Mouse (Mus musculus) layer of hippocampus, postnatal 25 days (tissue): ENCODE data around the gene Apopt1. TPM values are rescaled to one million over a fixed set of nuclear protein-coding genes. Genes with fewer than 3 reads are reported as not detected.
"Not testable (repeated sequence)": the region's sequence is repeated elsewhere in the genome, so short reads cannot be mapped to it uniquely, and the experiment has no call there.

Source experiments
- DNase-seq, 2 experiments: peaks; one replicate each; pipeline ENCODE4 v3.0.0; 2022; ENCODE audit warnings: mixed read lengths in 2 of 2, low spot score in 1 of 2; ENCODE audit errors: extremely low spot score in 1 of 2
- total RNA-seq, 2 experiments: library from RNA; stranded (reverse); gene quantifications; 2 replicates each; pipeline ENCODE4 v1.2.3; 2021

The Apopt1 gene
- total RNA-seq, 2 experiments from 2014 or later, result 36.2 to 38.9 TPM

GRCm38 (mm10) chr12:111704609-111705008 lies 8.5 kb upstream of the Apopt1 start:
- no peak for DNase-seq

- DNase-seq, result no peak
These were observed 7.7 kb upstream of the Apopt1 start for GRCm38 (mm10) chr12:111705186-111705973.

- no peak for DNase-seq
These were observed 4.9 kb upstream of the Apopt1 start for GRCm38 (mm10) chr12:111708181-111708580.

GRCm38 (mm10) chr12:111710091-111710490 lies 3.0 kb upstream of the Apopt1 start:
- DNase-seq, result no peak

GRCm38 (mm10) chr12:111712476-111712875 lies 585 bp upstream of the Apopt1 start:
- no peak for DNase-seq

GRCm38 (mm10) chr12:111713880-111714279 lies 819 bp downstream of the Apopt1 start:
- not testable (repeated sequence) for DNase-seq

- DNase-seq, result no peak
These were observed 3.4 kb downstream of the Apopt1 start for GRCm38 (mm10) chr12:111716505-111716904.

- DNase-seq, result no peak
These were observed 5.6 kb downstream of the Apopt1 start for GRCm38 (mm10) chr12:111718656-111719055.

GRCm38 (mm10) chr12:111720222-111720621 lies 7.2 kb downstream of the Apopt1 start:
- DNase-seq, result no peak

- DNase-seq, result peak in 1 of 2 experiments; percentile 79
These were observed 9.6 kb downstream of the Apopt1 start for GRCm38 (mm10) chr12:111722654-111723053.

- DNase-seq, result no peak
These were observed 11.7 kb downstream of the Apopt1 start for GRCm38 (mm10) chr12:111724638-111725337.

GRCm38 (mm10) chr12:111725338-111726121 lies 12.5 kb downstream of the Apopt1 start:
- DNase-seq, result peak in 1 of 2 experiments; percentile 12

- DNase-seq, result peak; percentile 15 to 52
These were observed 13.0 kb downstream of the Apopt1 start for GRCm38 (mm10) chr12:111726122-111726463.

GRCm38 (mm10) chr12:111727956-111728355 lies 14.9 kb downstream of the Apopt1 start:
- no peak for DNase-seq

GRCm38 (mm10) chr12:111731822-111732807 lies 19.1 kb downstream of the Apopt1 start:
- peak; percentile 73 to 86 for DNase-seq

- DNase-seq, result no peak
These were observed 19.9 kb downstream of the Apopt1 start for GRCm38 (mm10) chr12:111732921-111733320.

GRCm38 (mm10) chr12:111734912-111735311 lies 21.9 kb downstream of the Apopt1 start:
- no peak for DNase-seq

- not testable (repeated sequence) for DNase-seq
These were observed 23.6 kb downstream of the Apopt1 start for GRCm38 (mm10) chr12:111736676-111737075.

GRCm38 (mm10) chr12:111737370-111737769 lies 24.3 kb downstream of the Apopt1 start:
- no peak for DNase-seq

- DNase-seq, result peak in 1 of 2 experiments; percentile 77
These were observed 25.7 kb downstream of the Apopt1 start for GRCm38 (mm10) chr12:111738754-111739153.
